Mouse (Mus musculus) spleen, postnatal 0 days (tissue): ENCODE data around the gene Pm20d1. TPM values are rescaled to one million over a fixed set of nuclear protein-coding genes. Genes with fewer than 3 reads are reported as not detected.

Source experiments
- polyA plus RNA-seq: library from polyadenylated mRNA; unstranded; fragments of >200 nt; fragmentation: Nextera tagmentation; extraction: Ambion mirVana; gene quantifications from 2 replicates; pipeline ENCODE4 v1.2.1, GENCODE M21; 2015

Gene Pm20d1
- 0.05 and 0.08 TPM in 2 replicates for polyA plus RNA-seq

GRCm38 (mm10) chr1:131797202-131797909 is at the start of gene Pm20d1:
TSS of gene Pm20d1 (plus strand) at chr1:131797381.

GRCm38 (mm10) chr1:131827207-131827786 is 30.1 kb downstream of the Pm20d1 start, which contains the start of gene Slc41a1:
TSS of gene Slc41a1 (plus strand) at chr1:131827493.

GRCm38 (mm10) chr1:131867093-131867945 is 70.1 kb downstream of the Pm20d1 start, which contains the start of gene Rab29:
TSS of gene Rab29 (plus strand) at chr1:131867224.

Other genes with a start within 250 kb of the Pm20d1 start
- not detected in 2 replicates for gene Avpr1b, start 198.1 kb upstream of the Pm20d1 start, polyA plus RNA-seq
- gene Ctse, start 159.1 kb upstream of the Pm20d1 start, polyA plus RNA-seq, result 184 and 219 TPM in 2 replicates
- 5.3 and 5.9 TPM in 2 replicates for gene Rab7b, start 108.7 kb upstream of the Pm20d1 start, polyA plus RNA-seq
- gene Slc26a9, start 53.4 kb upstream of the Pm20d1 start, polyA plus RNA-seq, result 0.04 and 0.10 TPM in 2 replicates
- gene Slc41a1, start 30.1 kb downstream of the Pm20d1 start, polyA plus RNA-seq, result 2.2 and 3.3 TPM in 2 replicates
- 19.8 and 24.5 TPM in 2 replicates for gene Rab29, start 69.8 kb downstream of the Pm20d1 start, polyA plus RNA-seq
- gene Nucks1, start 113.2 kb downstream of the Pm20d1 start, polyA plus RNA-seq, result 58.0 and 58.9 TPM in 2 replicates
- 6.1 and 12.0 TPM in 2 replicates for gene Slc45a3, start 165.6 kb downstream of the Pm20d1 start, polyA plus RNA-seq
- gene Elk4, start 210.2 kb downstream of the Pm20d1 start, polyA plus RNA-seq, result 19.8 and 21.9 TPM in 2 replicates